Comparison of ENCODE assay signal across 14 mouse cellular contexts in genomic region chr1:180315127-180315526, GRCm38 (mm10).
"Had no signal": no experiment of that assay in that cellular context is flagged by ENCODE, and none has a peak within 500 bp of the region (broad histone marks: within the 10 kb centered on the region; RNA-seq: fewer than 3 reads in every experiment).

No protein-coding gene starts in this region.

- H3K9me3 ChIP-seq: kidney, embryonic 15.5 days; liver, embryonic 13.5 days; megakaryocyte, embryonic 14.5 days; midbrain, embryonic 15.5 days; neural tube, embryonic 12.5 days had no signal

- H3K9ac ChIP-seq: kidney, embryonic 15.5 days; liver, embryonic 13.5 days; liver, postnatal 0 days; midbrain, embryonic 15.5 days; neural tube, embryonic 12.5 days had no signal

- H3K4me3 ChIP-seq: kidney, embryonic 15.5 days; left cerebral cortex, adult 2 months; liver, embryonic 13.5 days; megakaryocyte, embryonic 14.5 days; midbrain, embryonic 15.5 days; neural tube, embryonic 12.5 days had no signal

- H3K36me3 ChIP-seq: kidney, embryonic 15.5 days; liver, embryonic 13.5 days; midbrain, embryonic 15.5 days; neural tube, embryonic 12.5 days had no signal

- H3K4me2 ChIP-seq: kidney, embryonic 15.5 days; liver, embryonic 13.5 days; midbrain, embryonic 11.5 days; midbrain, embryonic 15.5 days; neural tube, embryonic 12.5 days had no signal

- H3K27ac ChIP-seq: kidney, embryonic 15.5 days; left cerebral cortex, adult 2 months; liver, embryonic 13.5 days; macrophage; midbrain, embryonic 15.5 days; neural tube, embryonic 12.5 days had no signal

- DNase-seq: kidney, postnatal 25 days; liver; liver, embryonic 13.5 days; liver, postnatal 0 days; lung, postnatal 14 days; thymus, adult 18-20 months; thymus, postnatal 36 days had no signal

- H3K27me3 ChIP-seq: kidney, embryonic 15.5 days; megakaryocyte, embryonic 14.5 days; neural tube, embryonic 12.5 days had no signal

- ATAC-seq: liver, postnatal 0 days; midbrain, embryonic 15.5 days had no signal
